Mouse (Mus musculus) C2C12 (cell line): ENCODE data around the gene Ccdc189. TPM values are rescaled to one million over a fixed set of nuclear protein-coding genes. Genes with fewer than 3 reads are reported as not detected.

Source experiments
- H3K27me3 ChIP-seq: one replicate; pipeline ENCODE4 v1.6.1; 2011; ENCODE audit not compliant: control insufficient read depth, insufficient read depth, insufficient read length
- H3K36me3 ChIP-seq: one replicate; pipeline ENCODE4 v1.6.1; 2011; ENCODE audit not compliant: control insufficient read depth, insufficient read depth
- H3K4me3 ChIP-seq: one replicate; pipeline ENCODE4 v1.5.1; 2011; ENCODE audit warnings: mild to moderate bottlenecking, control low read depth; ENCODE audit not compliant: poor library complexity, insufficient read depth, severe bottlenecking
- H3K79me2 ChIP-seq: one replicate; pipeline ENCODE4 v1.6.1; 2011; ENCODE audit not compliant: control insufficient read depth, insufficient read depth
- H3K79me3 ChIP-seq: one replicate; pipeline ENCODE4 v1.6.1; 2011; ENCODE audit warnings: low read depth, control low read depth
- H3ac ChIP-seq: one replicate; pipeline ENCODE3; 2011; ENCODE audit warnings: low read depth; ENCODE audit not compliant: control insufficient read depth, insufficient read length
- CEBPB ChIP-seq: IDR thresholded peaks from one replicate; pipeline ENCODE4 v1.6.1; 2011; ENCODE audit warnings: low read depth, mild to moderate bottlenecking, control low read depth, moderate library complexity
- CTCF ChIP-seq: IDR thresholded peaks from one replicate; pipeline ENCODE4 v1.5.1; 2011; ENCODE audit not compliant: control insufficient read depth, insufficient read depth, insufficient read length
- FOSL1 ChIP-seq: IDR thresholded peaks from one replicate; pipeline ENCODE4 v1.8.0; 2011; ENCODE audit warnings: mild to moderate bottlenecking, low read length; ENCODE audit not compliant: poor library complexity, insufficient read depth, severe bottlenecking
- MAX ChIP-seq: IDR thresholded peaks from one replicate; pipeline ENCODE4 v1.6.1; 2011; ENCODE audit warnings: mild to moderate bottlenecking, control low read depth
- MYOD1 ChIP-seq: IDR thresholded peaks from one replicate; pipeline ENCODE4 v1.6.1; 2011; ENCODE audit warnings: low read depth; ENCODE audit not compliant: control insufficient read depth, insufficient read length
- MYOG ChIP-seq: IDR thresholded peaks from one replicate; pipeline ENCODE4 v1.6.1; 2011; ENCODE audit not compliant: control insufficient read depth, insufficient read length; ENCODE audit errors: extremely low read depth
- USF1 ChIP-seq: IDR thresholded peaks from one replicate; pipeline ENCODE4 v1.6.1; 2011; ENCODE audit warnings: low read depth, mild to moderate bottlenecking, control low read depth, moderate library complexity
- polyA plus RNA-seq: library from polyadenylated mRNA; unstranded; fragments of >200 nt; fragmentation: generic; extraction: Trizol; gene quantifications from one replicate; pipeline ENCODE4 v1.2.1, GENCODE M21; 2012; ENCODE audit warnings: missing spikeins

The Ccdc189 gene
- polyA plus RNA-seq, 1 experiment: 4.2 TPM

- H3K4me3 ChIP-seq: no peak overlapping the region
- TF ChIP-seq MAX (no peak), CEBPB (no peak), CTCF (no peak), MYOD1 (no peak), FOSL1 (no peak), MYOG (no peak), USF1 (no peak)
- H3K36me3 ChIP-seq: peaks cover 21% of the 10 kb centered on the region
- H3K27me3 ChIP-seq: no peaks in the 10 kb centered on the region
- H3ac ChIP-seq: no peak overlapping the region
- H3K79me3 ChIP-seq: peaks cover 9% of the 10 kb centered on the region
- peaks cover 12% of the 10 kb centered on the region for H3K79me2 ChIP-seq
These were observed 3.4 kb downstream of the Ccdc189 start for GRCm38 (mm10) chr7:127585031-127585430.

DNA sequence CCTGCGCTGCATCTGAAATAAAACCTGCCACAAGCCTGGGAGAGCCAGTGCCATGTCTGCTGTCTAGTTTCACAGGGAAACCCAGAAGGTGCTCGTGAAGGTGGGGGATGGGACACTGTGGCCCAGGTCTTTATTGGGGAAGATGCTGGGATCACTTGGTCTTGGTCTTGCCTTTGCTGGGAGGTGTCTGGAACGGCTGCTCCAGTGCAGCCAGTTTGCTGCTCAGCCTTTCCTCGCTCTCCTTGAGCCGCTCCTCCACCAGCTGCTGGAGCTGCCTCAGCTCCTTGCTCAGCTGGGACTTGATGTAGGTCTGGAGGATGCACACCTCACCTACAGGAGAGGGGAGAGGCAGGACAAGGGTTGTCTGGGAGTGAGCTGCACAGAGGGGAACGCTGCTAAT is 5.1 kb downstream of the Ccdc189 start:
- H3K27me3 ChIP-seq: no peaks in the 10 kb centered on the region
- no peaks in the 10 kb centered on the region for H3K79me3 ChIP-seq
- no peaks in the 10 kb centered on the region for H3K79me2 ChIP-seq
- peaks cover 27% of the 10 kb centered on the region for H3K36me3 ChIP-seq
- no peak overlapping the region for H3ac ChIP-seq
- H3K4me3 ChIP-seq: no peak overlapping the region
- TF ChIP-seq USF1 (no peak), MYOD1 (no peak), MAX (no peak), MYOG (no peak)

- TF ChIP-seq MYOG (no peak), MYOD1 (no peak), CEBPB (no peak), USF1 (no peak), FOSL1 (no peak), MAX (no peak), CTCF (no peak)
- H3ac ChIP-seq: peak overlapping the region; percentile 18
- H3K79me2 ChIP-seq: peaks cover 19% of the 10 kb centered on the region
- peaks cover 6% of the 10 kb centered on the region for H3K79me3 ChIP-seq
- no peaks in the 10 kb centered on the region for H3K27me3 ChIP-seq
- H3K36me3 ChIP-seq: peaks cover 5% of the 10 kb centered on the region
- peak overlapping the region; percentile 40 for H3K4me3 ChIP-seq
These were observed 14.3 kb downstream of the Ccdc189 start for GRCm38 (mm10) chr7:127574115-127574514.

- H3K27me3 ChIP-seq: no peaks in the 10 kb centered on the region
- TF ChIP-seq USF1 (no peak), MAX (no peak), CEBPB (no peak), FOSL1 (no peak), MYOD1 (no peak), MYOG (no peak), CTCF (no peak)
These were observed 14.8 kb downstream of the Ccdc189 start for GRCm38 (mm10) chr7:127573503-127574008.

DNA sequence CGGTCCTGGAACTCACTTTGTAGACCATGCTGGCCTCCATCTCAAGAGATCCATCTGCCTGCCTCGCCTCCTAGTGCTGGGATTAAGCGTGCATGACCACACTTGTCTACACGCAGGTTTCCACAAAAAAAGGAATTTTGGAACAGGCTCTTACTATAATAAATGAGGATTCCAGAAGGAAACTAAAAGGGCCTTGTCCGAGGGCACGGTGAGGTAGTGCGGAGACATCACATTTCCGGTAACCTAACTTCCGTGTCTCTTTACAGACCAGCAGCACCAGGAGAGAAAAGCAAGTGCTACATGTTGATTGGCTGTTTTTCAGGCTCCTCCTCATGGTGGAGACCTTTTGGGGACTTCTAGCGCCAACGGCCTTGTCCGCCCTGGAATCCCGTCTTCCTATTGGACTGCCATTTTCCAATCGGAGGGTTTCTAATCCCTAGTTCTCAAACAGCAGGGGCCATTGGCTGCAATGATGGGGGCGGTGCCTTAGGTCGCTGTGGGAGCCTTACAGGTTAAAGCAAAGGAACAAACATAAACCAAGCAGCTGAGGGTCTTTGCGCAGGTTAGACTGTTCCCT is 15.4 kb downstream of the Ccdc189 start, which contains the start of gene Phkg2:
TSS of gene Phkg2 (plus strand) at position 446 of the 577 bp plus-strand sequence.
- no peaks in the 10 kb centered on the region for H3K27me3 ChIP-seq
- peaks cover 6% of the 10 kb centered on the region for H3K79me3 ChIP-seq
- H3K36me3 ChIP-seq: no peaks in the 10 kb centered on the region
- peaks cover 19% of the 10 kb centered on the region for H3K79me2 ChIP-seq
- peak within 1 kb of the TSS; percentile 64 for H3ac ChIP-seq
- TF ChIP-seq MAX: peak; percentile 34
- TF ChIP-seq MYOG: no peak
- TF ChIP-seq FOSL1: no peak
- no peak for TF ChIP-seq MYOD1
- no peak for TF ChIP-seq CTCF
- no peak for TF ChIP-seq CEBPB
- no peak for TF ChIP-seq USF1
- H3K4me3 ChIP-seq: peak within 1 kb of the TSS; percentile 43

More at GRCm38 (mm10) chr7:127573503-127574008, 14.8 kb downstream of the Ccdc189 start:
- Histone ChIP-seq H3K4me3 (peak overlapping the region; percentile 40), H3K79me2 (peaks cover 19% of the 10 kb centered on the region), H3K79me3 (peaks cover 6% of the 10 kb centered on the region), H3K36me3 (peaks cover 5% of the 10 kb centered on the region), H3ac (peak overlapping the region; percentile 64)
